Mouse (Mus musculus): Measurements from ENCODE around the gene Cyp2w1. TPM values are rescaled to one million over a fixed set of nuclear protein-coding genes. Genes with fewer than 3 reads are reported as not detected.
A peak's percentile ranks its signal among the peaks of the same experiment; 100 is the strongest.

Gene Cyp2w1
- polyA plus RNA-seq, 1 experiment from 2014 or later = 11.5 TPM

DNA sequence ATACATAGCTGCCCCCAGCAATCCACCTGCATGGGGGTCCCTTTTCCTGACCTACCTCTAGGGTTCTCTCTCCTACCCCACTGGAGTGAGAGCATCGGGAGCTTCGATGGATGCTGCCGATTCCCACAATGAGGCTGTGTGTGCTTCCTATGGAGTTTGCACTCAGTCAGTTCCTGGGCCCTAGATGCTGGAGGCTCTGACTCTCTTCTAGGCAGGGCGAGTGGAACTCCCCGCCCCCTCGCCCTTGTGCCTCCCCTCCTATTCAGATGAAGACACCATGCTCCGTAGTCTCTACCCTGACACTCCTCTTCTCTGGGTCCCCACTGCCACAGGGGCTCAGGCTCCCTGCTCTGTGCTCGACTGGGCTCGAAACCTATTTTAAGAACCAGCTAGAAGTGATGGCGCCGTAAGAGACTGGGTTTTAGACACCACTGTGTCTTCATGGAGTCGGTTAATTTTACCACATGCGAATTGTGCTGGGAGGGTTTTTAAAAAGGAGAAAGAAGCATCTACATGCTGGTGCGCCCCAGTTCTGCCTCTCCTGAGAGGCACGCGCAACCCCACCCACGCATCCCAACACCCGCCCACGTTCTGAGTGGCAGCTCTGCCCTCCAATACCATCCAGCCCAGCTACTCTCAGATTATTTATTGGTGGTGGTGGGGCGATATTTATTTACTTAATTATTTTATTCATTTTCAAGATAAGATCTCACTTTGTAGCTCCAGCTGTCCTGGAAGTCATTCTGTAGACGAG lies 34.5 kb upstream of the Cyp2w1 start:
- no peaks in the 10 kb centered on the region for H3K4me1 ChIP-seq (ENCODE audit: control insufficient read depth, insufficient read depth, low read length)
- no peaks in the 10 kb centered on the region for H3K27me3 ChIP-seq (replicated peaks; ENCODE audit: control insufficient read depth, insufficient read depth, low read length)
- no peak overlapping the region for H3K9ac ChIP-seq (ENCODE audit: low read depth, low read length)
- no peaks in the 10 kb centered on the region for H3K36me3 ChIP-seq (ENCODE audit: control insufficient read depth, insufficient read depth, low read length)
- DNase-seq (ENCODE audit: low spot score) (no peak), ATAC-seq (ENCODE audit: low read depth) (no peak)
- no peak overlapping the region for H3K4me3 ChIP-seq (ENCODE audit: low read depth, low read length)
- H3K4me2 ChIP-seq (ENCODE audit: low read depth, low read length) = no peak overlapping the region
- H3K9me3 ChIP-seq (ENCODE audit: control insufficient read depth, low read length) = no peaks in the 10 kb centered on the region
- no peak overlapping the region for H3K27ac ChIP-seq (replicated peaks; ENCODE audit: low read depth, low read length)
- 65% methylated on average over 21 of the region's 21 CpGs for WGBS

DNA sequence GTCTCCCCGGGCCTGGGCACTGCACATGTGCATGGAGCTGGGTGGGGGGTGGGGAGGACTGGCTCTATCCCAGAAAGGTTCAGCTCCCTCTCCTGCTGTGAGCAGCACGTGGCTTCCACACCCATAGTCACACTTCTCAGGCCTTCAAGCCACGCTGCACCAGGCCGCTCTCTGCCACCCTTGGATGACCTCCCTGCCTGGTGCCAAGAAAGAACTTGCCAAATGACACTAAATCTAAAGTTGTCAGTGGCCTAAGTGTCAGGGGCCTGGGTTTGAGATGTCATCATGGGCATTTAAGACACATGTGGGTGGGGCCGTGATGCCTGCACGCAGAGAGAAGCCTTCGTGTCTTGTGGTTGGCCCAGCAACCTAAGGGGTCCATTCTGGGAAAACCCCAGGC lies 32.0 kb upstream of the Cyp2w1 start:
- ATAC-seq (ENCODE audit: low read depth) (no peak), DNase-seq (ENCODE audit: low spot score) (no peak)
- Histone ChIP-seq H3K4me2 (ENCODE audit: low read depth, low read length) (no peak overlapping the region), H3K27ac (replicated peaks; ENCODE audit: low read depth, low read length) (no peak overlapping the region), H3K4me1 (ENCODE audit: control insufficient read depth, insufficient read depth, low read length) (no peaks in the 10 kb centered on the region), H3K4me3 (ENCODE audit: low read depth, low read length) (no peak overlapping the region), H3K27me3 (replicated peaks; ENCODE audit: control insufficient read depth, insufficient read depth, low read length) (peaks cover 22% of the 10 kb centered on the region), H3K36me3 (ENCODE audit: control insufficient read depth, insufficient read depth, low read length) (no peaks in the 10 kb centered on the region), H3K9ac (ENCODE audit: low read depth, low read length) (no peak overlapping the region), H3K9me3 (ENCODE audit: control insufficient read depth, low read length) (no peaks in the 10 kb centered on the region)
- 68% methylated on average over 7 of the region's 7 CpGs for WGBS

- 75% methylated on average over 6 of the region's 6 CpGs for WGBS
- Histone ChIP-seq H3K27ac (replicated peaks; ENCODE audit: low read depth, low read length) (no peak overlapping the region), H3K4me1 (ENCODE audit: control insufficient read depth, insufficient read depth, low read length) (no peaks in the 10 kb centered on the region), H3K36me3 (ENCODE audit: control insufficient read depth, insufficient read depth, low read length) (no peaks in the 10 kb centered on the region), H3K4me3 (ENCODE audit: low read depth, low read length) (no peak overlapping the region), H3K4me2 (ENCODE audit: low read depth, low read length) (no peak overlapping the region), H3K27me3 (replicated peaks; ENCODE audit: control insufficient read depth, insufficient read depth, low read length) (peaks cover 31% of the 10 kb centered on the region), H3K9ac (ENCODE audit: low read depth, low read length) (no peak overlapping the region), H3K9me3 (ENCODE audit: control insufficient read depth, low read length) (no peaks in the 10 kb centered on the region)
- ATAC-seq (ENCODE audit: low read depth) (no peak), DNase-seq (ENCODE audit: low spot score) (no peak)
These were observed 31.1 kb upstream of the Cyp2w1 start for GRCm38 (mm10) chr5:139321331-139321730.

GRCm38 (mm10) chr5:139323260-139323924 lies 29.0 kb upstream of the Cyp2w1 start:
- WGBS = 74% methylated on average over 9 of the region's 9 CpGs
- DNase-seq (ENCODE audit: low spot score) = no peak
- ATAC-seq (ENCODE audit: low read depth) = no peak
- Histone ChIP-seq H3K27me3 (replicated peaks; ENCODE audit: control insufficient read depth, insufficient read depth, low read length) (peaks cover 34% of the 10 kb centered on the region), H3K4me3 (ENCODE audit: low read depth, low read length) (no peak overlapping the region), H3K27ac (replicated peaks; ENCODE audit: low read depth, low read length) (no peak overlapping the region), H3K4me1 (ENCODE audit: control insufficient read depth, insufficient read depth, low read length) (no peaks in the 10 kb centered on the region), H3K36me3 (ENCODE audit: control insufficient read depth, insufficient read depth, low read length) (no peaks in the 10 kb centered on the region), H3K4me2 (ENCODE audit: low read depth, low read length) (no peak overlapping the region), H3K9me3 (ENCODE audit: control insufficient read depth, low read length) (no peaks in the 10 kb centered on the region), H3K9ac (ENCODE audit: low read depth, low read length) (no peak overlapping the region)

- no peak for DNase-seq (ENCODE audit: low spot score)
- WGBS = 58% methylated on average over 5 of the region's 5 CpGs
- H3K27me3 ChIP-seq (replicated peaks; ENCODE audit: control insufficient read depth, insufficient read depth, low read length) = peaks cover 34% of the 10 kb centered on the region
- no peaks in the 10 kb centered on the region for H3K4me1 ChIP-seq (ENCODE audit: control insufficient read depth, insufficient read depth, low read length)
- no peak overlapping the region for H3K9ac ChIP-seq (ENCODE audit: low read depth, low read length)
- H3K4me2 ChIP-seq (ENCODE audit: low read depth, low read length) = 0 out of 2 replicates have a peak overlapping the region, but pooled peaks have one; percentile 94
- H3K4me3 ChIP-seq (ENCODE audit: low read depth, low read length) = peak overlapping the region; percentile 58; the same call in 1 of the 2 replicates
- ATAC-seq (ENCODE audit: low read depth) = no peak
- no peak overlapping the region for H3K27ac ChIP-seq (replicated peaks; ENCODE audit: low read depth, low read length)
- no peaks in the 10 kb centered on the region for H3K9me3 ChIP-seq (ENCODE audit: control insufficient read depth, low read length)
- no peaks in the 10 kb centered on the region for H3K36me3 ChIP-seq (ENCODE audit: control insufficient read depth, insufficient read depth, low read length)
These were observed 28.3 kb upstream of the Cyp2w1 start for GRCm38 (mm10) chr5:139324045-139324491.

- Histone ChIP-seq H3K4me3 (ENCODE audit: low read depth, low read length) (peak overlapping the region; percentile 58), H3K9ac (ENCODE audit: low read depth, low read length) (peak overlapping the region; percentile 72), H3K36me3 (ENCODE audit: control insufficient read depth, insufficient read depth, low read length) (no peaks in the 10 kb centered on the region), H3K4me2 (ENCODE audit: low read depth, low read length) (peak overlapping the region; percentile 94), H3K27ac (replicated peaks; ENCODE audit: low read depth, low read length) (no peak overlapping the region), H3K9me3 (ENCODE audit: control insufficient read depth, low read length) (no peaks in the 10 kb centered on the region), H3K27me3 (replicated peaks; ENCODE audit: control insufficient read depth, insufficient read depth, low read length) (peaks cover 34% of the 10 kb centered on the region), H3K4me1 (ENCODE audit: control insufficient read depth, insufficient read depth, low read length) (no peaks in the 10 kb centered on the region)
- WGBS = 3% methylated on average over 20 of the region's 62 CpGs
- ATAC-seq (ENCODE audit: low read depth) = peak; percentile 20; the same call in 1 of the 2 replicates
- no peak for DNase-seq (ENCODE audit: low spot score)
These were observed 27.6 kb upstream of the Cyp2w1 start for GRCm38 (mm10) chr5:139324691-139325394.

GRCm38 (mm10) chr5:139325395-139325966 lies 26.9 kb upstream of the Cyp2w1 start, which contains the start of gene Adap1:
Gene Adap1 (minus strand): TSS chr5:139325622.
- no peaks in the 10 kb centered on the region for H3K4me1 ChIP-seq (ENCODE audit: control insufficient read depth, insufficient read depth, low read length)
- H3K9me3 ChIP-seq (ENCODE audit: control insufficient read depth, low read length) = no peaks in the 10 kb centered on the region
- H3K36me3 ChIP-seq (ENCODE audit: control insufficient read depth, insufficient read depth, low read length) = no peaks in the 10 kb centered on the region
- H3K9ac ChIP-seq (ENCODE audit: low read depth, low read length) = peak within 1 kb of the TSS; percentile 72
- peak within 1 kb of the TSS; percentile 94 for H3K4me2 ChIP-seq (ENCODE audit: low read depth, low read length)
- peaks cover 34% of the 10 kb centered on the region for H3K27me3 ChIP-seq (replicated peaks; ENCODE audit: control insufficient read depth, insufficient read depth, low read length)
- ATAC-seq (ENCODE audit: low read depth) (peak; percentile 88), DNase-seq (ENCODE audit: low spot score) (peak; percentile 38)
- peak within 1 kb of the TSS; percentile 58 for H3K4me3 ChIP-seq (ENCODE audit: low read depth, low read length)
- 9% methylated on average over 9 of the region's 61 CpGs for WGBS
- H3K27ac ChIP-seq (replicated peaks; ENCODE audit: low read depth, low read length) = no peak within 1 kb of the TSS

- 70% methylated on average over 13 of the region's 13 CpGs for WGBS
These were observed 26.2 kb upstream of the Cyp2w1 start for GRCm38 (mm10) chr5:139326111-139326696.

More at GRCm38 (mm10) chr5:139326111-139326696, 26.2 kb upstream of the Cyp2w1 start:
- H3K4me3 ChIP-seq (ENCODE audit: low read depth, low read length) = no peak overlapping the region
- no peak overlapping the region for H3K27ac ChIP-seq (replicated peaks; ENCODE audit: low read depth, low read length)
- H3K36me3 ChIP-seq (ENCODE audit: control insufficient read depth, insufficient read depth, low read length) = no peaks in the 10 kb centered on the region
- H3K4me2 ChIP-seq (ENCODE audit: low read depth, low read length) = no peak overlapping the region
- no peak overlapping the region for H3K9ac ChIP-seq (ENCODE audit: low read depth, low read length)
- ATAC-seq (ENCODE audit: low read depth) (no peak), DNase-seq (ENCODE audit: low spot score) (no peak)
- no peaks in the 10 kb centered on the region for H3K9me3 ChIP-seq (ENCODE audit: control insufficient read depth, low read length)
- no peaks in the 10 kb centered on the region for H3K4me1 ChIP-seq (ENCODE audit: control insufficient read depth, insufficient read depth, low read length)
- peaks cover 34% of the 10 kb centered on the region for H3K27me3 ChIP-seq (replicated peaks; ENCODE audit: control insufficient read depth, insufficient read depth, low read length)

Data from embryonic facial prominence, embryonic 14.5 days (tissue).